Comparison of ENCODE assay signal across 22 mouse cellular contexts in the genomic region with DNA sequence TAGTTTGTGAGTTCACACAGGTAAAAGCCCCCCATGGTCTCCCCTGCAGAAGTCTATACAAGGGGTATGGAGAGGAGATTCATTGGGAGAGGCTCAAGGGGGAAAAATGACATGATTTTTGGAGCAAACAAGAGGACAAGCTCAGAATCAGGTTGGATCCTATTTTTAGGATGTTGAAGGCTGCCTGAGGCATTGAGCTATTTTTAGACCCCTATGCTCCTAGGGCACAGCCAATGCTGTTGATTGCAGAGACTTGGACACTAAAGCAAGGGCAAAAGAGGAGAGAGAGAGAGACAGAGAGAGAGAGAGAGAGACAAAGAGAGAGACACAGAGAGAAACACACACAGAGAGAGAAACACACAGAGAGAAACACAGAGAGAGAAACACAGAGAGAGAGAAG.
DNase-seq lines count a peak whose midpoint lies in the region; ATAC-seq and TF ChIP-seq lines count a peak whose summit lies in the region.
"Had no signal": no experiment of that assay in that cellular context is flagged by ENCODE, and none has a peak within 500 bp of the region (broad histone marks: within the 10 kb centered on the region; RNA-seq: fewer than 3 reads in every experiment).

No protein-coding gene starts in this region.

- H3K9me3 ChIP-seq in heart, embryonic 15.5 days (replicated peaks) = no peaks in the 10 kb centered on the region
- H3K9me3 ChIP-seq: embryonic facial prominence, embryonic 12.5 days; hindbrain, embryonic 15.5 days; limb, embryonic 13.5 days; liver, embryonic 15.5 days; megakaryocyte, embryonic 14.5 days had no signal

- peak overlapping the region; percentile 17; the same call in 1 of the 2 replicates for H3K4me2 ChIP-seq in heart, embryonic 15.5 days
- H3K4me2 ChIP-seq: embryonic facial prominence, embryonic 12.5 days; hindbrain, embryonic 15.5 days; limb, embryonic 13.5 days; liver, embryonic 15.5 days had no signal

- no peak for TF ChIP-seq EP300 in heart, adult 2 months (IDR thresholded peaks at IDR 0.05; ENCODE audit: insufficient read depth, low read depth, low read length)

- 0 out of 2 replicates have a peak, but pooled peaks cover 3% of the 10 kb centered on the region for H3K36me3 ChIP-seq in heart, adult 2 months (ENCODE audit: control insufficient read depth, insufficient read depth, low read length)
- H3K36me3 ChIP-seq in heart, embryonic 15.5 days = no peaks in the 10 kb centered on the region
- H3K36me3 ChIP-seq: embryonic facial prominence, embryonic 12.5 days; hindbrain, embryonic 15.5 days; limb, embryonic 13.5 days; liver, embryonic 15.5 days had no signal

- H3K27me3 ChIP-seq in heart, adult 2 months (ENCODE audit: control insufficient read depth, insufficient read depth, low read length) = no peaks in the 10 kb centered on the region
- no peaks in the 10 kb centered on the region for H3K27me3 ChIP-seq in heart, embryonic 15.5 days
- H3K27me3 ChIP-seq: embryonic facial prominence, embryonic 12.5 days; hindbrain, embryonic 15.5 days; limb, embryonic 13.5 days; liver, embryonic 15.5 days; megakaryocyte, embryonic 14.5 days; Patski had no signal

- DNase-seq in cerebellum, postnatal 14 days = peak; percentile 8 to 42
- DNase-seq in cerebellum, adult 11 months = no peak
- DNase-seq in 3T3-L1 (ENCODE audit: low read depth, low spot score) = peak; percentile 41
- DNase-seq in heart, adult 2 months = peak in 1 of 2 experiments; percentile 26
- no peak for DNase-seq in ovary, postnatal 36 days (ENCODE audit: low spot score)
- DNase-seq in frontal cortex, adult 2 months (ENCODE audit: extremely low spot score in 1 of 2, low spot score in 1 of 2) = no peak
- no peak for DNase-seq in lung, postnatal 10 days
- DNase-seq: B cell, adult 2 months; lung, postnatal 14 days; spleen, adult 18-20 months had no signal

- no peak overlapping the region; the same call in 1 of the 2 replicates for H3K9ac ChIP-seq in heart, adult 2 months (ENCODE audit: low read depth, low read length)
- H3K9ac ChIP-seq in heart, embryonic 15.5 days = no peak overlapping the region
- H3K9ac ChIP-seq: embryonic facial prominence, embryonic 12.5 days; hindbrain, embryonic 15.5 days; limb, embryonic 13.5 days; liver, embryonic 15.5 days had no signal

- H3K27ac ChIP-seq in heart, adult 2 months = peak overlapping the region; percentile 91
- peak overlapping the region; percentile 89 for H3K27ac ChIP-seq in heart, embryonic 15.5 days
- H3K27ac ChIP-seq: embryonic facial prominence, embryonic 12.5 days; hindbrain, embryonic 15.5 days; kidney, postnatal 0 days; left cerebral cortex, adult 2 months; limb, embryonic 13.5 days; liver, embryonic 15.5 days had no signal

- no peaks in the 10 kb centered on the region for H3K79me2 ChIP-seq in heart, adult 2 months (replicated peaks; ENCODE audit: control insufficient read depth, insufficient read depth, low read length)

- intact Hi-C loops in heart, adult 2 months (cut with DNase I) = no loop called here

- no peak for TF ChIP-seq CTCF in heart, adult 2 months (IDR thresholded peaks at IDR 0.05)

- no peak for TF ChIP-seq POLR2A in heart, adult 2 months (IDR thresholded peaks at IDR 0.05; ENCODE audit: insufficient read depth, low read depth, low read length)

- H3K4me1 ChIP-seq in heart, adult 2 months (ENCODE audit: control insufficient read depth, insufficient read depth, low read length) = no peaks in the 10 kb centered on the region; the same call in 1 of the 2 replicates
- H3K4me1 ChIP-seq in heart, embryonic 15.5 days (replicated peaks) = peaks cover 4% of the 10 kb centered on the region; the same call in 1 of the 2 replicates
- H3K4me1 ChIP-seq: embryonic facial prominence, embryonic 12.5 days; hindbrain, embryonic 15.5 days; liver, embryonic 15.5 days; megakaryocyte, embryonic 14.5 days had no signal

- H3K4me3 ChIP-seq in heart, adult 2 months = no peak overlapping the region
- no peak overlapping the region for H3K4me3 ChIP-seq in heart, embryonic 15.5 days
- H3K4me3 ChIP-seq: embryonic facial prominence, embryonic 12.5 days; hindbrain, embryonic 15.5 days; left cerebral cortex, adult 2 months; limb, embryonic 13.5 days; liver, embryonic 15.5 days; megakaryocyte, embryonic 14.5 days had no signal

- ATAC-seq in heart, embryonic 15.5 days (replicated peaks; ENCODE audit: insufficient number of reproducible peaks, insufficient read depth, low FRiP score, low read depth) = peak; percentile 86; the same call in 1 of the 2 replicates
- ATAC-seq: activated CD4-positive, CD25-positive, alpha-beta regulatory T cell, adult 4 months; forebrain, embryonic 16.5 days; intestine, embryonic 16.5 days; Patski had no signal

Comparison
In these comparisons a context has a peak if more than half of its experiments do, and no peak if none do; other contexts are left out.
1. DNase-seq: peak in cerebellum, postnatal 14 days (2 of 2) and 3T3-L1 (single experiment); none in cerebellum, adult 11 months (single experiment), ovary, postnatal 36 days (single experiment), frontal cortex, adult 2 months (0 of 2) and lung, postnatal 10 days (single experiment).